Mouse (Mus musculus): ENCODE data around the gene Olfr1402. TPM values are rescaled to one million over a fixed set of nuclear protein-coding genes. Genes with fewer than 3 reads are reported as not detected.

Gene Olfr1402
- polyA plus RNA-seq (2015; fragmentation: Nextera tagmentation; extraction: Ambion mirVana) = 0.05 TPM in 1 of 2 replicates, not detected in the other

DNA sequence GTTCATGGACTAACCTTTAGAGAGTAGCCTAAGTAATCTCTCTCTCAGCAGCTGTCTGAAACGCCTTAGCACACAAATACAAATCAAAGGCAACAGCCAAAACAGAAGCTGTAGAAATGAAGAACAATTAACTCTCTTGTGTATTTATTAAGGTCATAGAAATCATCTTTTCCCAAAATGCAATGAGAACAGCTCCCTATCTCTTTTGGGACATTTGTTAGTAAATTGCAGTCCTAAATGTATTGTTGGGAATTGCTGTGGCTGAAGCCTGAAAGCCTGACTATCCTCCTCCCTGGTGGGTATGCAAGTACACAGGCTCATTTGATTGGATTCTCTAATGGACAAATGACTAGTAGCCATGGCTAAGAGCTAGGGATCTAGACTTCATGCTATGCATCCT is at the start of gene Olfr1402:
Gene Olfr1402 (minus strand): TSS at position 101 of the 400 bp plus-strand sequence.

Other genes with a start within 250 kb of the Olfr1402 start
- gene Bcl9, start 124.1 kb downstream of the Olfr1402 start, polyA plus RNA-seq (2015; fragmentation: Nextera tagmentation; extraction: Ambion mirVana) = 12.1 and 13.3 TPM in 2 replicates
- 16.6 and 18.1 TPM in 2 replicates for gene Chd1l, start 188.2 kb upstream of the Olfr1402 start, polyA plus RNA-seq (2015; fragmentation: Nextera tagmentation; extraction: Ambion mirVana)
- gene Fmo5, start 206.8 kb upstream of the Olfr1402 start, polyA plus RNA-seq (2015; fragmentation: Nextera tagmentation; extraction: Ambion mirVana) = 2.2 and 3.6 TPM in 2 replicates
- gene Prkab2, start 236.2 kb upstream of the Olfr1402 start, polyA plus RNA-seq (2015; fragmentation: Nextera tagmentation; extraction: Ambion mirVana) = 1.7 and 2.2 TPM in 2 replicates

All from spleen, postnatal 0 days (tissue).